Mouse (Mus musculus) midbrain, postnatal 0 days (tissue): ENCODE results near the gene Ubl4b. TPM values are rescaled to one million over a fixed set of nuclear protein-coding genes. Genes with fewer than 3 reads are reported as not detected.

ENCODE experiments used
- ATAC-seq: fragments of 200-750 bp; cut with Nextera tagmentation; 2 replicates; pipeline ENCODE4 v1.8.0; 2017; ENCODE audit warnings: moderate number of reproducible peaks, mild to moderate bottlenecking, moderate TSS enrichment, moderate library complexity; ENCODE audit not compliant: low FRiP score
- DNase-seq: peaks from one replicate; pipeline ENCODE4 v3.0.0-alpha.2; 2015; ENCODE audit warnings: low spot score
- H3K27ac ChIP-seq: fragments of 300-500 bp; sonication (generic); 2 replicates; pipeline ENCODE4 v1.5.1; 2014; ENCODE audit warnings: low read depth, mild to moderate bottlenecking, low read length, mixed read lengths
- H3K27me3 ChIP-seq: fragments of 300-500 bp; sonication (generic); 2 replicates; pipeline ENCODE4 v1.6.1; 2014; ENCODE audit warnings: low read length, control low read depth, mixed read lengths; ENCODE audit not compliant: insufficient read depth
- H3K36me3 ChIP-seq: fragments of 300-500 bp; sonication (generic); 2 replicates; pipeline ENCODE4 v1.6.1; 2014; ENCODE audit warnings: low read length, control low read depth, mixed read lengths; ENCODE audit not compliant: insufficient read depth
- H3K4me1 ChIP-seq: fragments of 300-500 bp; sonication (generic); 2 replicates; pipeline ENCODE4 v1.6.1; 2014; ENCODE audit warnings: mild to moderate bottlenecking, control low read depth, antibody characterized with exemption, low read length, mixed read lengths; ENCODE audit not compliant: insufficient read depth
- H3K4me2 ChIP-seq: fragments of 300-500 bp; sonication (generic); 2 replicates; pipeline ENCODE4 v1.6.1; 2014; ENCODE audit warnings: low read depth, mild to moderate bottlenecking, low read length, mixed read lengths; ENCODE audit not compliant: poor library complexity, severe bottlenecking
- H3K4me3 ChIP-seq: fragments of 300-500 bp; sonication (generic); 2 replicates; pipeline ENCODE4 v1.5.1; 2014; ENCODE audit warnings: low read depth, mild to moderate bottlenecking, low read length, moderate library complexity
- H3K9ac ChIP-seq: fragments of 300-500 bp; sonication (generic); replicated peaks from 2 replicates; pipeline ENCODE4 v1.6.1; 2014; ENCODE audit warnings: mild to moderate bottlenecking, low read length, moderate library complexity, mixed read lengths; ENCODE audit not compliant: poor library complexity, severe bottlenecking
- H3K9me3 ChIP-seq: fragments of 300-500 bp; sonication (generic); 2 replicates; pipeline ENCODE4 v1.6.1; 2016; ENCODE audit warnings: low read length, control low read depth
- CTCF ChIP-seq: IDR thresholded peaks from 2 replicates; pipeline ENCODE4 v1.5.1; 2016; ENCODE audit warnings: antibody characterized with exemption, mild to moderate bottlenecking
- WGBS: fragments of 180-500 bp; shearing (Covaris S2); extraction: QIAGEN DNeasy Blood & Tissue Kit; methylation state at CpG from one replicate; pipeline ENCODE4 v1.1.7; 2014; 5-methylcytosine and 5-hydroxymethylcytosine counted together
- polyA plus RNA-seq: library from polyadenylated mRNA; unstranded; fragments of >200 nt; fragmentation: Nextera tagmentation; extraction: Ambion mirVana; gene quantifications from 2 replicates; pipeline ENCODE4 v1.2.1, GENCODE M21; 2015
- total RNA-seq: library from RNA; depleted of rRNA; stranded (reverse); fragments of >200 nt; gene quantifications from 2 replicates; pipeline ENCODE4 v1.2.3, GENCODE M21; 2014; rRNA removed

Ubl4b gene
- total and polyA plus RNA-seq, 2 experiments from 2014 or later: not detected

- Histone ChIP-seq H3K4me3 (no peak overlapping the region), H3K27ac (no peak overlapping the region), H3K9me3 (no peaks in the 10 kb centered on the region), H3K27me3 (no peaks in the 10 kb centered on the region), H3K36me3 (no peaks in the 10 kb centered on the region), H3K4me1 (peaks cover 6% of the 10 kb centered on the region; the same call in 1 of the 2 replicates), H3K4me2 (no peak overlapping the region), H3K9ac (no peak overlapping the region)
- TF ChIP-seq CTCF: no peak
- WGBS: 88% methylated on average over 9 of the region's 9 CpGs
- no peak for DNase-seq
- no peak for ATAC-seq
These were observed 46.9 kb downstream of the Ubl4b start for GRCm38 (mm10) chr3:107507966-107508365.

- peaks cover 11% of the 10 kb centered on the region for H3K4me1 ChIP-seq
- no peak for DNase-seq
- TF ChIP-seq CTCF: no peak
- WGBS: 63% methylated on average over 4 of the region's 4 CpGs
- no peak overlapping the region for H3K9ac ChIP-seq
- no peak overlapping the region for H3K4me2 ChIP-seq
- no peaks in the 10 kb centered on the region for H3K9me3 ChIP-seq
- no peaks in the 10 kb centered on the region for H3K36me3 ChIP-seq
- H3K27ac ChIP-seq: peak overlapping the region; percentile 52
- ATAC-seq: no peak
- no peaks in the 10 kb centered on the region for H3K27me3 ChIP-seq
- no peak overlapping the region for H3K4me3 ChIP-seq
These were observed 48.3 kb downstream of the Ubl4b start for GRCm38 (mm10) chr3:107506531-107506930.

GRCm38 (mm10) chr3:107505464-107506367, 49.2 kb downstream of the Ubl4b start:
- WGBS: 16% methylated on average over 4 of the region's 4 CpGs
- peak overlapping the region; percentile 52 for H3K27ac ChIP-seq
- no peaks in the 10 kb centered on the region for H3K27me3 ChIP-seq
- DNase-seq (peak; percentile 76), ATAC-seq (no peak)
- no peak overlapping the region for H3K4me3 ChIP-seq
- H3K36me3 ChIP-seq: no peaks in the 10 kb centered on the region
- no peak overlapping the region for H3K4me2 ChIP-seq
- no peak overlapping the region for H3K9ac ChIP-seq
- TF ChIP-seq CTCF: no peak
- H3K9me3 ChIP-seq: no peaks in the 10 kb centered on the region
- H3K4me1 ChIP-seq: peaks cover 14% of the 10 kb centered on the region

GRCm38 (mm10) chr3:107504542-107504941, 50.3 kb downstream of the Ubl4b start:
- H3K4me3 ChIP-seq: no peak overlapping the region
- H3K9ac ChIP-seq: no peak overlapping the region
- WGBS: 56% methylated on average over 1 of the region's 1 CpGs
- no peak overlapping the region for H3K4me2 ChIP-seq
- peaks cover 14% of the 10 kb centered on the region for H3K4me1 ChIP-seq
- no peak overlapping the region for H3K27ac ChIP-seq
- H3K36me3 ChIP-seq: 0 out of 2 replicates have a peak, but pooled peaks cover 4% of the 10 kb centered on the region
- DNase-seq (no peak), ATAC-seq (no peak)
- no peak for TF ChIP-seq CTCF
- no peaks in the 10 kb centered on the region for H3K9me3 ChIP-seq
- no peaks in the 10 kb centered on the region for H3K27me3 ChIP-seq

- no peak for DNase-seq
- no peak overlapping the region for H3K4me2 ChIP-seq
- H3K9me3 ChIP-seq: no peaks in the 10 kb centered on the region
- H3K27me3 ChIP-seq: no peaks in the 10 kb centered on the region
- no peak overlapping the region for H3K4me3 ChIP-seq
- H3K4me1 ChIP-seq: peaks cover 14% of the 10 kb centered on the region
- H3K36me3 ChIP-seq: 0 out of 2 replicates have a peak, but pooled peaks cover 7% of the 10 kb centered on the region
- TF ChIP-seq CTCF: no peak
- WGBS: 78% methylated on average over 2 of the region's 2 CpGs
- no peak for ATAC-seq
- H3K27ac ChIP-seq: no peak overlapping the region
- no peak overlapping the region for H3K9ac ChIP-seq
These were observed 51.2 kb downstream of the Ubl4b start for GRCm38 (mm10) chr3:107503716-107504115.

Other genes starting within 250 kb of the Ubl4b start
- gene Rbm15, start 221.4 kb downstream of the Ubl4b start, total RNA-seq: 17.2 and 23.4 TPM in 2 replicates
- 4.9 and 5.7 TPM in 2 replicates for gene Rbm15, start 221.4 kb downstream of the Ubl4b start, polyA plus RNA-seq
- 41.3 and 46.8 TPM in 2 replicates for gene Kcnc4, start 95.5 kb downstream of the Ubl4b start, total RNA-seq
- 16.0 and 17.2 TPM in 2 replicates for gene Kcnc4, start 95.5 kb downstream of the Ubl4b start, polyA plus RNA-seq
- gene Slc6a17, start 37.1 kb downstream of the Ubl4b start, total RNA-seq: 52.0 and 60.0 TPM in 2 replicates
- 17.5 and 22.2 TPM in 2 replicates for gene Slc6a17, start 37.1 kb downstream of the Ubl4b start, polyA plus RNA-seq
- gene Alx3, start 40.0 kb upstream of the Ubl4b start, total RNA-seq: 0.60 and 3.0 TPM in 2 replicates
- 0.63 and 1.3 TPM in 2 replicates for gene Alx3, start 40.0 kb upstream of the Ubl4b start, polyA plus RNA-seq
- not detected in 2 replicates for gene Gm10961, start 76.2 kb upstream of the Ubl4b start, total RNA-seq
- not detected in 2 replicates for gene Gm10961, start 76.2 kb upstream of the Ubl4b start, polyA plus RNA-seq
- 131 and 142 TPM in 2 replicates for gene Strip1, start 76.6 kb upstream of the Ubl4b start, total RNA-seq
- gene Strip1, start 76.6 kb upstream of the Ubl4b start, polyA plus RNA-seq: 120 and 122 TPM in 2 replicates
- gene Ahcyl1, start 141.5 kb upstream of the Ubl4b start, total RNA-seq: 65.9 and 76.0 TPM in 2 replicates
- 109 and 111 TPM in 2 replicates for gene Ahcyl1, start 141.5 kb upstream of the Ubl4b start, polyA plus RNA-seq
- 10.6 and 12.3 TPM in 2 replicates for gene Csf1, start 205.4 kb upstream of the Ubl4b start, total RNA-seq
- 8.1 and 10.9 TPM in 2 replicates for gene Csf1, start 205.4 kb upstream of the Ubl4b start, polyA plus RNA-seq